Mouse (Mus musculus): ENCODE measurements at regions not wholly inside any gene's neighbourhood (a gene's known extent, or its start where the extent isn't known, plus 50 kb on each side); places are given as distances from the start of the nearest gene placed in this dataset.
A peak's percentile ranks its signal among the peaks of the same experiment; 100 is the strongest.

- 24% methylated on average over 8 of the region's 8 CpGs for WGBS
- Histone ChIP-seq H3K27me3 (ENCODE audit: insufficient read depth, low read length) (no peaks in the 10 kb centered on the region), H3K4me3 (ENCODE audit: low read depth, low read length) (no peak overlapping the region), H3K9ac (no peak overlapping the region), H3K4me1 (ENCODE audit: insufficient read depth) (peaks cover 4% of the 10 kb centered on the region; the same call in 1 of the 2 replicates), H3K36me3 (ENCODE audit: insufficient read depth) (no peaks in the 10 kb centered on the region), H3K9me3 (ENCODE audit: low read length) (no peaks in the 10 kb centered on the region), H3K27ac (ENCODE audit: low read depth, low read length) (0 out of 2 replicates have a peak overlapping the region, but pooled peaks have one; percentile 9), H3K4me2 (ENCODE audit: low read depth) (peak overlapping the region; percentile 11)
- TF ChIP-seq CTCF (IDR thresholded peaks at IDR 0.05; ENCODE audit: low read depth): no peak
- DNase-seq: peak; percentile 50
- ATAC-seq: peak; percentile 12; the same call in 1 of the 2 replicates
Measured at GRCm38 (mm10) chr4:81579389-81580110, 136.9 kb upstream of the Mpdz start.

DNA sequence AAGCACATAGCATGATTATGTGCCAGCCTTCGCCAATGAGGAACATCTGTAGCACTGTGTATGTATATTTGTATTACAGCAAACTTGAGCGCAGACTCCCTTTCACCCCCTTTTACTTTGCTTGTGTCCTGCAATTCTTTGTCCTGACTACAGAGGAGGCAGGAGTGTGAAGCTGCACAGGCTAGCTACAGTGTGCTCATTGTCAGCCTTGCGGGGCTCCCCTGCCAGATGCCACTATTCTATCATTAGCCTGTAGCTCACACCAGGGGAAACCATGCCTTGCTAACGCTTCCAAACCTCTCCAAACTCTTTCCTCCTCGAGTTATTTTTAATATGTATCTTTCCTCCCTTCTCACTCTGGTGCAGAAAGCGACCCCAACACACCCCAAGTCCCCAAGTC lies 136.4 kb upstream of the Mpdz start:
- 0 out of 2 replicates have a peak overlapping the region, but pooled peaks have one; percentile 9 for H3K27ac ChIP-seq (ENCODE audit: low read depth, low read length)
- no peak overlapping the region for H3K9ac ChIP-seq
- ATAC-seq (peak; percentile 85), DNase-seq (peak; percentile 64)
- WGBS: 23% methylated on average over 6 of the region's 6 CpGs
- no peaks in the 10 kb centered on the region for H3K36me3 ChIP-seq (ENCODE audit: insufficient read depth)
- no peak overlapping the region for H3K4me3 ChIP-seq (ENCODE audit: low read depth, low read length)
- no peaks in the 10 kb centered on the region for H3K9me3 ChIP-seq (ENCODE audit: low read length)
- TF ChIP-seq CTCF (IDR thresholded peaks at IDR 0.05; ENCODE audit: low read depth): peak; percentile 48
- peaks cover 4% of the 10 kb centered on the region; the same call in 1 of the 2 replicates for H3K4me1 ChIP-seq (ENCODE audit: insufficient read depth)
- no peaks in the 10 kb centered on the region for H3K27me3 ChIP-seq (ENCODE audit: insufficient read depth, low read length)
- H3K4me2 ChIP-seq (ENCODE audit: low read depth): 0 out of 2 replicates have a peak overlapping the region, but pooled peaks have one; percentile 11

GRCm38 (mm10) chr4:81573771-81574170 lies 131.2 kb upstream of the Mpdz start:
- Histone ChIP-seq H3K4me1 (ENCODE audit: insufficient read depth) (no peaks in the 10 kb centered on the region), H3K9ac (no peak overlapping the region), H3K27ac (ENCODE audit: low read depth, low read length) (no peak overlapping the region), H3K4me3 (ENCODE audit: low read depth, low read length) (no peak overlapping the region), H3K4me2 (ENCODE audit: low read depth) (no peak overlapping the region), H3K36me3 (ENCODE audit: insufficient read depth) (no peaks in the 10 kb centered on the region), H3K9me3 (ENCODE audit: low read length) (no peaks in the 10 kb centered on the region), H3K27me3 (ENCODE audit: insufficient read depth, low read length) (no peaks in the 10 kb centered on the region)
- peak; percentile 94 for ATAC-seq
- WGBS: 27% methylated on average over 5 of the region's 5 CpGs
- no peak for TF ChIP-seq CTCF (IDR thresholded peaks at IDR 0.05; ENCODE audit: low read depth)
- peak; percentile 78 for DNase-seq

DNA sequence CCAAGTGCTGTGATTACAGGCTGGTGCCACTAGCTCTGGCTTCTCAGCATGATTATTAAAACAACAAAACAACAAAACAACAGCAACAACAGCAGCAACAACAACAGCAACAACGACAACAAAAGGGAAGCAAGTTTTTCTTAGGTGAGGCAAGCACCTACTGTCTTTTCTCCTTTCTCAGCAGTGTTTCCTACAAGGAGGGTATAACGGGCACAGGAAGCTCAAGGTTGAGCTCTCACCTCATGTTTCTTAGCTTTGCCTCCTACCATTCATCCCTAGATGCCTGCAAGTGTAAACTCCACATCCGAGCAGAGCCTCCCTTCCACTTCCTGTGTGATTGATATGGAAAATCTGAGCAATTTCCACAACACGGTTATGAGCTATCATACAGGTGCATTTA lies 128.1 kb upstream of the Mpdz start:
- Histone ChIP-seq H3K27me3 (ENCODE audit: insufficient read depth, low read length) (no peaks in the 10 kb centered on the region), H3K4me3 (ENCODE audit: low read depth, low read length) (no peak overlapping the region), H3K27ac (ENCODE audit: low read depth, low read length) (no peak overlapping the region), H3K4me2 (ENCODE audit: low read depth) (no peak overlapping the region), H3K9me3 (ENCODE audit: low read length) (no peaks in the 10 kb centered on the region), H3K36me3 (ENCODE audit: insufficient read depth) (no peaks in the 10 kb centered on the region), H3K9ac (no peak overlapping the region), H3K4me1 (ENCODE audit: insufficient read depth) (peaks cover 13% of the 10 kb centered on the region; the same call in 1 of the 2 replicates)
- TF ChIP-seq CTCF (IDR thresholded peaks at IDR 0.05; ENCODE audit: low read depth): no peak
- WGBS: 58% methylated on average over 4 of the region's 4 CpGs
- ATAC-seq: no peak
- no peak for DNase-seq

GRCm38 (mm10) chr4:81569531-81569930 lies 126.9 kb upstream of the Mpdz start:
- Histone ChIP-seq H3K4me1 (ENCODE audit: insufficient read depth) (peaks cover 13% of the 10 kb centered on the region; the same call in 1 of the 2 replicates), H3K36me3 (ENCODE audit: insufficient read depth) (no peaks in the 10 kb centered on the region), H3K4me3 (ENCODE audit: low read depth, low read length) (no peak overlapping the region), H3K27ac (ENCODE audit: low read depth, low read length) (no peak overlapping the region), H3K27me3 (ENCODE audit: insufficient read depth, low read length) (no peaks in the 10 kb centered on the region), H3K9ac (no peak overlapping the region), H3K9me3 (ENCODE audit: low read length) (no peaks in the 10 kb centered on the region), H3K4me2 (ENCODE audit: low read depth) (no peak overlapping the region)
- no peak for ATAC-seq
- WGBS: 49% methylated on average over 3 of the region's 3 CpGs
- no peak for DNase-seq
- no peak for TF ChIP-seq CTCF (IDR thresholded peaks at IDR 0.05; ENCODE audit: low read depth)

DNA sequence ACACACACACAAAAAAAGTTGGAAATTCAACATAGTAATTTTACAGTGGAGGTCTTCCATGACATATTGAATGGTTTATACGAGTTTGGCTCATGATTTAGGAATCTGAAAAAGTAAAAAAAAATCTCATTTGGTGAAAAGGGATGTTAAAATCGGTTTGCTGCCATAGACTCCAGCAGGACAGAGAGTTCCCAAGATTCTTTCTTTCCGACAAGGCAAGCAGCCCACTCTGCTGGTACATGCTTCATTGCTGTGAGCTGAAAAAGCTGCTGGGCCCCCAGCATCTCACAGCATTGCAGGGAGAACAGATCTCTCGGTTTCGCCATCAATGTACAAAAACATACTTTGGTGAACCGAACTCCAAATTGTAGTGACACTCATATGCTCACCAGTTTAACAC lies 125.8 kb upstream of the Mpdz start:
- no peak overlapping the region for H3K9ac ChIP-seq
- ATAC-seq (peak; percentile 53), DNase-seq (peak; percentile 72)
- no peak for TF ChIP-seq CTCF (IDR thresholded peaks at IDR 0.05; ENCODE audit: low read depth)
- no peaks in the 10 kb centered on the region for H3K36me3 ChIP-seq (ENCODE audit: insufficient read depth)
- H3K4me2 ChIP-seq (ENCODE audit: low read depth): no peak overlapping the region
- no peaks in the 10 kb centered on the region for H3K27me3 ChIP-seq (ENCODE audit: insufficient read depth, low read length)
- H3K4me1 ChIP-seq (ENCODE audit: insufficient read depth): peaks cover 13% of the 10 kb centered on the region; the same call in 1 of the 2 replicates
- 30% methylated on average over 6 of the region's 6 CpGs for WGBS
- no peaks in the 10 kb centered on the region for H3K9me3 ChIP-seq (ENCODE audit: low read length)
- H3K27ac ChIP-seq (ENCODE audit: low read depth, low read length): peak overlapping the region; percentile 65
- no peak overlapping the region for H3K4me3 ChIP-seq (ENCODE audit: low read depth, low read length)

DNA sequence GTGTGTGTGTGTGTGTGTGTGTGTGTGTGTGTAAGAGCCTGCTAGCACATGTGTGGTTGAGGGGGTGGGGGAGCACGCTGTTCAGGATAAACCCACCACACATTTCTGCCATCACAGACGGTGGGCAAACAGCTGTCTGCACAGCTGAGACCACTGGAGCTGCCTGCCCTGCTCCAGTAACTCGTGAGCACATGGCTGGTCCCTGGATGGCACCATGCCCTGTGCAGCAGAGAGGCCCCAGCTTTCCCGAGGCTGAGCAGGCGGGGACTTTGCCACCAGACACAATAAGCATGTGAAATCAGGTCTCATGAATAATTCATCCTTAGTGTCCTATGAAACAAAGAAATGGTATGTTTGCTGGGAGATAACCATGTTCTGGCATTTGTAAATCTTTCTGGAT lies 125.3 kb upstream of the Mpdz start:
- H3K9ac ChIP-seq: no peak overlapping the region
- no peaks in the 10 kb centered on the region for H3K9me3 ChIP-seq (ENCODE audit: low read length)
- H3K4me1 ChIP-seq (ENCODE audit: insufficient read depth): peaks cover 13% of the 10 kb centered on the region; the same call in 1 of the 2 replicates
- H3K4me3 ChIP-seq (ENCODE audit: low read depth, low read length): no peak overlapping the region
- peak; percentile 92 for ATAC-seq
- H3K4me2 ChIP-seq (ENCODE audit: low read depth): no peak overlapping the region; the same call in 1 of the 2 replicates
- TF ChIP-seq CTCF (IDR thresholded peaks at IDR 0.05; ENCODE audit: low read depth): no peak
- peak; percentile 88 for DNase-seq
- WGBS: 6% methylated on average over 5 of the region's 5 CpGs
- H3K27me3 ChIP-seq (ENCODE audit: insufficient read depth, low read length): no peaks in the 10 kb centered on the region
- H3K27ac ChIP-seq (ENCODE audit: low read depth, low read length): peak overlapping the region; percentile 65; the same call in 1 of the 2 replicates
- no peaks in the 10 kb centered on the region for H3K36me3 ChIP-seq (ENCODE audit: insufficient read depth)
